Mouse (Mus musculus) lung, postnatal 25 days (tissue): ENCODE results near the gene Rnls.

ENCODE experiments used
- DNase-seq: peaks from one replicate; pipeline ENCODE4 v3.0.0; 2022; ENCODE audit warnings: low spot score

Gene Rnls

GRCm38 (mm10) chr19:33262421-33262820, 129.7 kb downstream of the Rnls start:
- DNase-seq: no peak

GRCm38 (mm10) chr19:33259164-33259563, 132.9 kb downstream of the Rnls start:
- DNase-seq: no peak

- peak; percentile 2 for DNase-seq
Observed at GRCm38 (mm10) chr19:33253893-33254292, 138.2 kb downstream of the Rnls start.

DNA sequence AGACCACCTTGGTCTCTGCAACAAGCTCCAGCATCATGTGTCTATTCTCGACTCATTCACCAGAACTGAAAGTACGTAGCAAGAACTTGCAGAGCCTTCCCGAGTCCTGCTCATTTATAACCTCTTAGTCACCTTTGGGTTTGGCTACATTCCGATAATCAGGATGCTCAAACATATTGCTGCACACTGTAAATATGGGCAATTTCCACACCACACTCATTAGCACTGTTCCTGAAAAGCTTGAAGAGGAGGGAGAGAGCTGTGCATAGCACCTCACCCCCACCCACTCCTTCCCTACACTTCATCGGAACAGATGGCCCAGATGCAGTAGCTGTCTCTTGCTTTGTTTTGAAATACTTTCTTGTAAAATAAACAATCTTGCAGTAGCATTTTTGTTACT, 139.9 kb downstream of the Rnls start:
- no peak for DNase-seq

DNA sequence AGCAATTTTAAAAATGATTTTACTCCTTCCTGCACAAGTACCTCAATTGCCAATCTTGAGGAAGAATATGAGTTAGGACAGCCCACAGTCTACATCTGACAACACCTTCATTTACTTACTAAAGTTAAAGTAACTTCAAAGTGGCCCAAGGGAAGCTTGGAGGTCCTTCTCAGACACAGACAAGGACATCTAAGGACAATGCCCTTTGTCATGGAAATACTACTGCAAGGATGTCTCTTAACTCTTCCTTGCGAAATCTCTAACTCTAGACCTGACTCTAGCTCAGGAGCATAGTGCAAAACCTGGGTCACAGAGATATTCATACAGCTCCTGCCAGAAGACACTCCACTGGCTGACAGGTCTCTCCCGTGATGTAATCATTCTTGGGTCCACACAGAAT, 147.9 kb downstream of the Rnls start:
- no peak for DNase-seq

DNA sequence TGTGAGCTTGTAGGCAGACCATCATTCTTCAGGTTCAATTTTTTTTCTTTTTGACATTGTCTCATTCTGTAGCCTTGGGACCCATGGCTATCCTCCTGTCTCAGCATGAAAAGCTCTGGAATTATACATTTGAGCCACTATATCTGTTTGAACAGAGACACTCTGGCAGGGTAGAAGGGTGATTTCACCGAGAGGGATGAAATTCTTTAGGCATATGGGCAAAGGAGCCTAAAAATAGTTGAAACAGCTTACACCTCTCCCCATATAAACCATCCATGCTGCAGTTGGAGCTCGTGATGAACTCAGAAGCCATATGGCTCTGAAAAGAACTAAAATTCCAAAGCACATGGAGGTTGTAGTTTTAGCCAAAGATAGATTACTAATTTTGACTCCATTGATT, 151.7 kb downstream of the Rnls start:
- no peak for DNase-seq

DNA sequence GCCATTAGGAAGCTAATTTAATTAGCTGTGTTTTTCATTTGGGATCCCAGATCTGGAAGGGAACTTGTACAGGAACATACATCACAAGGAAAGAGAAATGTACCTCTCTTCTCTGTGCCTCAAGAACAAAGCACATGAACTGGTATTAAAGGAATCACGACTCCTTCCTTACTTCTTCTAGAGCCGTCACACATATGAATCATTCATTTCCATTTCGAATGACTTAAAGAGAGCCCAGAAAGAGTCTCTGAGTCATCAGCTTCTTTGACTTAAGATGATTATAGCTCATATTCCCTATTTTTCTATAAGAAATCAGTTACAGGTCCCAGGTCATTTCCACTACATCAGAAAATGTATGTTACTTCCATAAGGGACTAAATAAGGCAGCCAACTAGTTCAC, 159.2 kb downstream of the Rnls start:
- DNase-seq: no peak

DNA sequence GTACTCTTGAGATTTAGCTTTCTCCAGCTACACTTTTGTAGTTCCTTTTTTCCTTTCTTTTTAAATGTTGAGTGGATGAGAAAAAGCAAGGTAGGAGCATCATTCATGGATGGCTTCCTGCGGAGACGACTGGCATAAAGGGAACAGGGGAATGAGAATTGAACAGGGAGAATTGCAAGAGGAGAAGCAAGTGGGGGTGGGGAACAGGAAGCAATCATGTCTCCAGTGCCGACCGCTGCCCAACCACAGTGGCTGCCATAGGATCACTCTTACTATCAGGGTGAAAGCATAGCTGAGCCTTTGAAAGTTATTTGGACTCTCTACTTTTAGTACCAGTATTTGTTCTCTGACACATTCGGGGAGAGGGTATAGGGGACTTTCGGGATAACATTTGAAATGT, 160.8 kb downstream of the Rnls start:
- no peak for DNase-seq

DNA sequence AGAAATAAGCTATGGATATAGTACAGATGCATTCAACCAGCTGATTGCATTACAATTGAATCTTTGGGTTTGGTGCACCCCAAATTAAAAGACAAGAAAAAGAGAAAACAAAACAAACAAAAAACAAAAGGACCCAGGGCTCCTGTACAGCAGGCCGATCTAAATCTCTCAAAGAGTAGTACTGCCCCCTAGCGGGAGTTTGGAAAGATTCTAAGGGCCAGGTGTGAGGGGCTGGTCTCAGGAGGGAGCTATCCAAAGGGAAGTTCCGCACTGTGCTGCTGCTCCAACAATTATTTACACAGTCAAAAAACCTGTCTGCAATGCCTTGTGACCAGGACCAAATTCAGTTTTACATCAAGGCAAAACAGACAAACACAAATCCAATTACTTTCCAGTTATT, 165.1 kb downstream of the Rnls start:
- DNase-seq: peak; percentile 74

DNA sequence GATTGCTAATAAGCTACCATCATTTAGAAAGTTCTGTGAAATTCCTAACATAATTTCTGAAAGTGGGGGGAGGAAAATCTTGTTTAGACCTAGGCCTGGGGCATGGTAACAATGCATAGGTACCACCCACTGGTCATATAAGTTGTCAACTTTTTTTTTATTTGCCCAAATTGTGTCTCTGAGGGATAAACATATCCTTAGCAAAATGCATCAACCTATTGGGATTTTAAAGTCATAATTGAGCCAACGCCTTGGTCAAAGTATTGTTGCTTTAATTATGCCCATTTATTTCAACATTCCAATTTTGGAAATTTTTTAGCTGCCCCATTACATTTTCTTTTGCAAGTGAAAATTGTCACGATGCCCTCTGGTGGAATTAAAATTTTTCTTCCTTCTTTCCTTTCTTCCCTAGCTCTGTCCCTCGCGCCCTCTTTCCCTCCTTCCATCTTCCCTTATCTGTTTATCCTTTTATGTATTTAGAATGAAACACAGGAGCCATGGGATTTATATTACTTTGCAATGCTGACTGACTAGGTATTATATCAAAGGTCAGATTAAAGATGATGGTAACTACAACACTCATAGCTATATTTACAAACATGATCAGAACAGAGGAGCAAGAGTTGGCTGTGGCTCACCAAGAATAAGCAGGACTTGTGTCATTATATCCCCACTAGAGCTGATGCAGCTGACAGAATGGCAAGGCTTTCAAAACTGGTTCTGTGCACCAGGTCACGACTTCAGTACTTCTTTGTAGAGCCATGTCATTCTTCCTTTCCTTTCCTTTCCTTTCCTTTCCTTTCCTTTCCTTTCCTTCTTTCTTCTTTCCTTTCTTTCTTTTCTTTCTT, 166.0 kb downstream of the Rnls start:
- DNase-seq: peak; percentile 8

DNA sequence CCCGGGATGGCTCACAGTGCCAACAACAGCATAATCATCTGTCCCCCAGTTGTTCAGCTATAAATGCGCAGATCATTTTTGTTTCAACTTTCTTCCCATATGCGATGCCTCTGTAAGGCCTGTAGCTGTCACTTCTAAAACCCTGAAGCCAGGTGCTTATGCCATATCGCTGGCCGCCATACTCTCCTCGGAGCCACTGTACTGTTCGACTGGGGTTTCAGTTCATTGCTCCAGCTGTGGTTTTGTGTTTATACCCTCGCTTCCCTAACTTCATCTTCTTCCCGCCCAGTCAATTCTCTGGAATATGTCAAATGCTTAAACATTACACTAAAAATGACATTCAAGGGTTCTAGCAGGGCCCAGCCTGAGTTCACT, 167.1 kb downstream of the Rnls start:
- no peak for DNase-seq

- DNase-seq: peak; percentile 45
Observed at GRCm38 (mm10) chr19:33224181-33225001, 167.7 kb downstream of the Rnls start.

DNA sequence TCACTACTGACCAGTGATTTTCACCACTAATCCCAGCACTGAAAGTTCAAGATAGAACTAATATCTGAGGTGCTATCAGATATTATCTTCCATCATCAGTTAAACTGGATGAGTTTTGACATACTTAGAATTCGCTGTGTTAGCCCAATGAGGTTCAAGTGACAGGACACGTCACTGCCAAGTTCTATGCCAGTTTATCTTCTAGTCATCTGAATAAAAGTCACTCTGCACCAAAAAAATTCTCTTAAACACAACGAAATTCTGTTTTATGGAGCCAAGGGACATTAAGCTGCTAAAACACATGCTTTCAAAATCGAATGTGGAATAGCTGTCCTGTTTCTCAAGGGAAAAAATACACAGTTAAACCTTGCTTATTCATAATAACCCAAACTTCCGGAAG, 168.3 kb downstream of the Rnls start:
- DNase-seq: peak; percentile 6

- DNase-seq: peak; percentile 41
Observed at GRCm38 (mm10) chr19:33223276-33223675, 168.8 kb downstream of the Rnls start.

GRCm38 (mm10) chr19:33222595-33223223, 169.4 kb downstream of the Rnls start:
- peak; percentile 33 for DNase-seq

DNA sequence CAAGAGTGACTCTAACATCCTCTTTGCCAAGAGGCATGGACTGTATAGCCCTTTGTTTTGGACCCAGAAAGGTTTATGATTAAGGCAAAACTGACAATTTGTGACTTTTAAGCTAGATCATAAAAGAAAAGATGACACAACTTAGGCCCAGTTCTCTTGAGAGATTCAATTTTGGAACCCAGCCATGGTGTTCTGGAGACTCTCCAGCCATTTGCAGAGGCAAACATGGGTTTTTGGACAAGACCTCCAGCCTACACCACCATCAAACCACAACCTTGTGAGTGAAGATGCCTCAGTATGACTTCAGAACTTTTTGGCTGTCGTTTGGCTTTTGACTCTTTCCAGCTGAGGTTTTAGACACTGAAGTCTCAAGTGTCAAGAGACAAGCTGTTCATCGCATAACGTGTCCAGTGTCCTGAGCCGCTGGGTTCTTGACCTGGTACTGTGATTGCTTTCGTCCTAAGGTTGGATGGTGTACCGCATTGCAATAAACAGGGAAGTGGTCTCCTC, 174.2 kb downstream of the Rnls start:
- no peak for DNase-seq

GRCm38 (mm10) chr19:33209709-33210108, 182.4 kb downstream of the Rnls start:
- DNase-seq: no peak

DNA sequence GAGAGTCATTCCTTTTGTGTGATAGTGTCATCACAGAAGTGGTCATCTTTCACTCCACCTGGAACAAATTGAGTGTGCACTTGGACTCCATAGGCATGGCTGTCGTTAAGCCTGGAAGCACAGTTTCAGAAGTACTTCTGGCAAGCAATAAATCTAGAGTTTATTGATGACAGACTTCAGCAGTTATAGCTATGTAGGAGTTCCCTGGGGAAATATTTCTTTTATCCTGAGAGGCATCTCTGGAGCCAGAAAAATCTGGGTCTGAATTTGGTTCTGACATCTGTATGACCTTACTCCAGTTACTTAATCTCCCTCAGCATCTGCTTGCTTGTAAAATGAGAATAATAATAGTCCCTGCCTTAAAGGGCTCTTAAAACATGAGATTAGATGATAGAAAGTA, 184.1 kb downstream of the Rnls start:
- no peak for DNase-seq

DNA sequence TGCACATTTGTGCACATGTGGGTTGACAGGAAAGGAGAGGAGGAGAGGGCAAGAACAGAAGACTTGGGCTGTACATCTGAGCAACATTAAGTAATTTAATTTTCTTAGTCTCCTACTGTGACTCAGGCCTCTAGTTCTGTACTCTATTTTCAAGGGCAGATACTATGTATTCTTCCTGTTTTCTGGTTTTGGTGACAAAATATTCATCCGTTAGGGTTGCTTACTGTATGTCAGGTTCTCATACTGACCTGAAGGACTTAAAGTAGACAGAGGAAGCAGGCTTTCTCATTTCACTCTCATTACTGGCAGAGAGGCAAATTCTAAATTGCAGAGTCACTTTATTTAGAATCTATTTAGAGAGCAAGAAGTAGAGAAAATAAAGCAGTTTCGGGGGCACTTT, 186.7 kb downstream of the Rnls start:
- DNase-seq: no peak

DNA sequence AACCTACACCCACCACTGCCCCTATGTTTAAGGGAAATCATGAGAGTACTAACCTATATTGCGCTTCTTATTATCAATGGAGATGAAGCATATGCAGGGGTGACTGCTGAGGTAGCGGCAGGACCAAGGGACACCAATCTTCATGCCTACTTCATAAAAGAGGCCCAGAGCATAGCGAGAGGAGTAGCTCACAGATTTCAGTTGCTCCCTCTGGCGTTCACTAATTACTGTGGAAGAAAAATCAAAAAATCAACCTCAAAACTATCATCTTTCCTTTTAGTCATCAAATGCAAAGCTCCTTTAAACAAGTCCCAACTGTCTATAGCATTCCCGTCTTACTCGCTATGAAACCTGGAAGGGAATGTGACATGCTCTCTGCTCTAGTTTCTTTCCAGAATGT, 189.7 kb downstream of the Rnls start:
- DNase-seq: no peak

DNA sequence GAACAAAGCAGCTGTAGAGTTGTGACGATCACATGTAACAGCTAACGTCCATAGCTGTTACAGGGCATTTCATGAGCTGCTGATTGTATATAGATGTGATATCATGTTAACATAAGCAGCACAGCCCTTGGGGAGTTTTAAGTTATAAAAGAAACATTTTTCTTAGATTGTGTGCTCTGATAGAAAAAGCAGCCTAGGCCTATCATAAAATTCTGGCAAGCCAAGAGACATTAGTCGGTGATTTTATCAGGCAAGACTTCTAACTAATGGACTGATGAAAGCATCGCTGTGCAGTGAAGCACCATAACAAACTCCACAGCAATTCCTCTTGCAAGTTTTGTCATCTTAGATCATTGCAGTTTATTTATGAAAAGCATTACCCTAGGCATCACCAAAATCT, 190.9 kb downstream of the Rnls start:
- DNase-seq: no peak

- DNase-seq: no peak
Observed at GRCm38 (mm10) chr19:33192064-33192463, 200.0 kb downstream of the Rnls start.

GRCm38 (mm10) chr19:33188766-33189165, 203.3 kb downstream of the Rnls start:
- DNase-seq: no peak
